Mouse (Mus musculus): ENCODE data around the gene Pank3. TPM values are rescaled to one million over a fixed set of nuclear protein-coding genes. Genes with fewer than 3 reads are reported as not detected.
"Not testable (repeated sequence)": the region's sequence is repeated elsewhere in the genome, so short reads cannot be mapped to it uniquely, and the experiment has no call there.

Pank3 gene
- polyA plus RNA-seq, 1 experiment from 2014 or later: 22.2 TPM

GRCm38 (mm10) chr11:35833270-35833669 lies 64.0 kb downstream of the Pank3 start:
- Histone ChIP-seq H3K9me3 (no peaks in the 10 kb centered on the region), H3K4me1 (replicated peaks) (peaks cover 31% of the 10 kb centered on the region), H3K27ac (replicated peaks) (no peak overlapping the region), H3K9ac (peak overlapping the region; percentile 86; the same call in 1 of the 2 replicates), H3K4me2 (peak overlapping the region; percentile 86), H3K27me3 (no peaks in the 10 kb centered on the region), H3K4me3 (peak overlapping the region; percentile 92), H3K36me3 (peaks cover 41% of the 10 kb centered on the region)
- ATAC-seq (ENCODE audit: low read depth): no peak
- WGBS: 90% methylated on average over 6 of the region's 6 CpGs

GRCm38 (mm10) chr11:35834022-35834760 lies 64.9 kb downstream of the Pank3 start, which contains the start of gene Rars:
Gene Rars, minus strand, starts transcription at chr11:35834506.
- 4% methylated on average over 42 of the region's 46 CpGs for WGBS
- Histone ChIP-seq H3K4me1 (replicated peaks) (peaks cover 39% of the 10 kb centered on the region), H3K9me3 (no peaks in the 10 kb centered on the region), H3K27me3 (no peaks in the 10 kb centered on the region), H3K4me2 (peak within 1 kb of the TSS; percentile 86), H3K4me3 (peak within 1 kb of the TSS; percentile 92), H3K27ac (replicated peaks) (0 out of 2 replicates have a peak within 1 kb of the TSS, but pooled peaks have one; percentile 10), H3K36me3 (peaks cover 32% of the 10 kb centered on the region), H3K9ac (peak within 1 kb of the TSS; percentile 86)
- peak; percentile 78 for ATAC-seq (ENCODE audit: low read depth)

GRCm38 (mm10) chr11:35837156-35838126 lies 68.2 kb downstream of the Pank3 start:
- 79% methylated on average over 5 of the region's 5 CpGs for WGBS
- Histone ChIP-seq H3K27ac (replicated peaks) (peak overlapping the region; percentile 49; the same call in 1 of the 2 replicates), H3K9me3 (no peaks in the 10 kb centered on the region), H3K9ac (peak overlapping the region; percentile 46; the same call in 1 of the 2 replicates), H3K4me3 (0 out of 2 replicates have a peak overlapping the region, but pooled peaks have one; percentile 36), H3K27me3 (no peaks in the 10 kb centered on the region), H3K4me1 (replicated peaks) (peaks cover 32% of the 10 kb centered on the region), H3K4me2 (peak overlapping the region; percentile 59), H3K36me3 (peaks cover 9% of the 10 kb centered on the region; the same call in 1 of the 2 replicates)
- no peak for ATAC-seq (ENCODE audit: low read depth)

GRCm38 (mm10) chr11:35838345-35839338 lies 69.4 kb downstream of the Pank3 start:
- no peaks in the 10 kb centered on the region for H3K9me3 ChIP-seq
- peaks cover 20% of the 10 kb centered on the region for H3K4me1 ChIP-seq (replicated peaks)
- H3K4me2 ChIP-seq: peak overlapping the region; percentile 59
- no peaks in the 10 kb centered on the region for H3K27me3 ChIP-seq
- peaks cover 8% of the 10 kb centered on the region; the same call in 1 of the 2 replicates for H3K36me3 ChIP-seq
- peak overlapping the region; percentile 46 for H3K9ac ChIP-seq
- ATAC-seq (ENCODE audit: low read depth): peak; percentile 80
- peak overlapping the region; percentile 36 for H3K4me3 ChIP-seq
- H3K27ac ChIP-seq (replicated peaks): peak overlapping the region; percentile 59; the same call in 1 of the 2 replicates
- WGBS: 6% methylated on average over 28 of the region's 28 CpGs

GRCm38 (mm10) chr11:35840282-35840681 lies 71.0 kb downstream of the Pank3 start:
- no peak overlapping the region for H3K9ac ChIP-seq
- no peaks in the 10 kb centered on the region for H3K9me3 ChIP-seq
- no peak for ATAC-seq (ENCODE audit: low read depth)
- H3K36me3 ChIP-seq: peaks cover 12% of the 10 kb centered on the region; the same call in 1 of the 2 replicates
- H3K27me3 ChIP-seq: no peaks in the 10 kb centered on the region
- no peak overlapping the region for H3K4me2 ChIP-seq
- peaks cover 24% of the 10 kb centered on the region for H3K4me1 ChIP-seq (replicated peaks)
- H3K27ac ChIP-seq (replicated peaks): peak overlapping the region; percentile 29
- WGBS: 84% methylated on average over 7 of the region's 7 CpGs
- no peak overlapping the region for H3K4me3 ChIP-seq

- Histone ChIP-seq H3K4me1 (replicated peaks) (peaks cover 24% of the 10 kb centered on the region), H3K36me3 (peaks cover 12% of the 10 kb centered on the region; the same call in 1 of the 2 replicates)
- not testable (repeated sequence) for H3K9me3 ChIP-seq; H3K27ac ChIP-seq (replicated peaks); H3K4me3 ChIP-seq; ATAC-seq (ENCODE audit: low read depth); H3K4me2 ChIP-seq; H3K9ac ChIP-seq; H3K27me3 ChIP-seq
- WGBS: 91% methylated on average over 4 of the region's 4 CpGs
Observed at GRCm38 (mm10) chr11:35840806-35841205, 71.5 kb downstream of the Pank3 start.

MicroRNA genes within 50 kb of the gene (microRNA counts, 519-probe panel; counts per million panel counts)
- 5,063 counts per million, percentile 87 among the panel's probes with 10 or more counts for microRNA mmu-miR-103

Small RNA genes lying within 50 kb of the gene (microRNA-seq; reads per million reads assigned to microRNA genes)
- 1.6 reads per million, percentile 3 among the genes with 10 or more reads in this experiment for gene Mir103-1

Other genes starting within 250 kb of the Pank3 start
- gene Fbll1, start 29.4 kb downstream of the Pank3 start, polyA plus RNA-seq (2015; fragmentation: Nextera tagmentation; extraction: Ambion mirVana): 24.2 and 24.8 TPM in 2 replicates
- gene Rars, start 65.0 kb downstream of the Pank3 start, polyA plus RNA-seq (2015; fragmentation: Nextera tagmentation; extraction: Ambion mirVana): 73.9 and 78.9 TPM in 2 replicates
- 6.3 TPM in 2 replicates for gene Wwc1, start 211.0 kb downstream of the Pank3 start, polyA plus RNA-seq (2015; fragmentation: Nextera tagmentation; extraction: Ambion mirVana)